Mouse (Mus musculus): ENCODE data around the gene Prelp. TPM values are rescaled to one million over a fixed set of nuclear protein-coding genes. Genes with fewer than 3 reads are reported as not detected.

Prelp gene
- polyA plus RNA-seq, 1 experiment from 2014 or later = 2.0 TPM

DNA sequence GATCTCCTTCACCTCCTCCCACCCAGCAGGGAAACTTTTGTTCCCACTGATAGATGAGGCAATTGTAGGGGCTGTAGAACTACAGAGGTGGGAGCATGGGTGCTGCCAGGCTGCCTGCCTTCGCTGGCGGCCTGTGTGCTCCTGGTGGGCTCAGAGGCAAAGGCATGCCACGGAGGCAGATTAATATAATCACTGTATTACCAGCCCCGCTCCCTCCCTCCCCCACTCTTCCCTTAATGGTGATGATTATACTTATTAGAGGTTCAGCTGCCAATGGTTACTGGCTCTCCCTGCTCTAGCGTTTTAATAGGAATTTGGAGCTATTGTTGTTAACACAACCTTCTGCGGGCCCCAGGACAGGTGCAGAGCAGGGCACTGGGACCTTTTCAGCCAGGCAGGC is 39.4 kb downstream of the Prelp start:
- 47% methylated on average over 6 of the region's 6 CpGs for WGBS
- Histone ChIP-seq H3K9me3 (no peaks in the 10 kb centered on the region), H3K27ac (no peak overlapping the region), H3K4me3 (replicated peaks) (no peak overlapping the region), H3K4me1 (replicated peaks) (peaks cover 33% of the 10 kb centered on the region), H3K4me2 (no peak overlapping the region), H3K9ac (replicated peaks) (no peak overlapping the region), H3K27me3 (peaks cover 12% of the 10 kb centered on the region), H3K36me3 (no peaks in the 10 kb centered on the region)
- ATAC-seq (ENCODE audit: insufficient number of reproducible peaks, insufficient read depth, low FRiP score, low TSS enrichment, low read depth) = no peak

DNA sequence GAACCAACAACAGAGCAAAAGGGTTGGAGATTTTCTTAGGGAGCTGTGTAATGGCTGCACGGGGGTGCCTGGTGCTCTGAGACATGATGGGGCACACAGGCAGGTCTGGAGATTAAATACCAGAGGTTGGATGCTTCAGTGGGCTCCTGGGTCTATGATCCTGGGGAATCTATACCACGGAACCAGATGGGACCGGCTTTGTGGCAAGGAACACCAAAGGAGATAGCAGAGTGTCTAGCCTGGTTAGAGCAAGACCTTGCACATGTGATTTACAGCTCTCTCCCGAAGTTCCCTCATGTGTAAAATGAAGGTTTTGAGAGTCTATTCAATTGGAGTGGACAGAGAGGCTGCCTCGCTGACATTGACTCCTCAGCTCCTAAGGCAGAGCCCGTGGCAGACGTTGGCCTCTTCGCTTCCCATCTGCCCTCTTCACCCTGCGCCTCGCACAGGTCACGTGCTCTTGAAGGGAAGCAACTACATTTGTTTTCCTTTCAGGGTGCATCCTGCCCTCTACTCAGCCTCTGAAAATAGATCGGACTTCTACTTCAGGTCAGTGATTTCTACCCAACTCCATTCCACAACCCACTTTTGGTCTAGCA is 42.3 kb downstream of the Prelp start:
- Histone ChIP-seq H3K9ac (replicated peaks) (no peak overlapping the region), H3K4me3 (replicated peaks) (no peak overlapping the region), H3K4me1 (replicated peaks) (peaks cover 19% of the 10 kb centered on the region; the same call in 1 of the 2 replicates), H3K27me3 (no peaks in the 10 kb centered on the region), H3K36me3 (no peaks in the 10 kb centered on the region), H3K9me3 (no peaks in the 10 kb centered on the region), H3K4me2 (no peak overlapping the region), H3K27ac (no peak overlapping the region)
- ATAC-seq (ENCODE audit: insufficient number of reproducible peaks, insufficient read depth, low FRiP score, low TSS enrichment, low read depth) = no peak
- WGBS = 84% methylated on average over 12 of the region's 12 CpGs

DNA sequence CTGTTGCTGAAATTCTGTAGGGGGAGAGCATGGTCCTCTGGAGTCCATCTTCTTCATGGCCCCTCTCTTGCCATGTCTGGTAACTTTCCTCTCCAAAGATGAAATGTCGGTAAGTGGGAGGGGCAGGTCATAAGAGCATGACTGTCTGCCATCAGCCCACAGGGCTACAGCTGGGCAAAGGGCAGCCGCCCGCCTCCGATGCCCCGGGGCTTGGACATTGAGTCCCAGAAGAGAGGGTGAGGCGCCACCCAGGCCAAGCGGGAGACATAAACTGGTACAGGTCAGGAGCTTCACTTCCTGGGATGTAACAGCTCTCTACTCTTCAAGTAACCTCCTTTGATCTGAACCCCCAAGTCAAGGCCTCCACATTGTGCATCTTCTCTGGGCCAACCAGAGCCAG is 44.3 kb downstream of the Prelp start:
- Histone ChIP-seq H3K27me3 (no peaks in the 10 kb centered on the region), H3K9ac (replicated peaks) (no peak overlapping the region), H3K9me3 (no peaks in the 10 kb centered on the region), H3K4me1 (replicated peaks) (peaks cover 17% of the 10 kb centered on the region; the same call in 1 of the 2 replicates), H3K4me3 (replicated peaks) (no peak overlapping the region), H3K36me3 (no peaks in the 10 kb centered on the region), H3K27ac (no peak overlapping the region), H3K4me2 (no peak overlapping the region)
- ATAC-seq (ENCODE audit: insufficient number of reproducible peaks, insufficient read depth, low FRiP score, low TSS enrichment, low read depth) = no peak
- 90% methylated on average over 7 of the region's 7 CpGs for WGBS

DNA sequence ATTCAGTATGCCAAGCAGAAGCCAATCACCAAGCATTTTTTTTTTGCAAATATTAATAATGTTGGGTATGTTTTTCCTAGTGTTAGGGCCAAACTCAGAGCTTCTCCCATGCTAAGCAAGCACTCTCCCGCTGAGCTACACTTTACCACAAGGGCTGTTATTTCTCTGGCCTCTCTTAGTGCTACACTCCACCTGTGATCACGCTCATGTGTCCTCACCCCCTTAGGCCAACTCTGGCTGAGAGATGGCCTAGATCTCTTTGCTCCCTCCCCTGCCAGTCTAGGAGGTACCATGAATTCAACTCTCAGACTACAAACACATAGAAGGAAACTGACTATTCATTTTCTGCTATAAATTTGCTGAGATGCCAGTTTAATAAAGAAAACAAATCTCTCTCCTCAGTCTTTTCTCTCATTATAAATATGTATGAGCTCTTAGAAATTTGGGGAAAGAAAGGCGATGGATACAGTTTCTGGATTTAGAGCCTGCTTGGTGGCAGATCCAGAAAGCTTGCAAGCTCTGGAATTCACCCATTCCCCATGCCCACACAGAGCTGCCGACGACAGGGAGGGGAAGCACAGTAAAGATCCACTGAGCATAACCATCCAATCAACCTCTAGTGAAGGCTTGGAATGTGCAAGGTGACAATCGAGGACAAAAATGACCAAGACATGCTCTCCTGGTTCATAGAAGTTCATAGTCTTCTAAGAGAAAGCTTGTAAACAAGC is 48.0 kb downstream of the Prelp start:
- Histone ChIP-seq H3K27me3 (no peaks in the 10 kb centered on the region), H3K27ac (no peak overlapping the region), H3K36me3 (no peaks in the 10 kb centered on the region), H3K9ac (replicated peaks) (no peak overlapping the region), H3K4me2 (no peak overlapping the region), H3K4me3 (replicated peaks) (no peak overlapping the region), H3K9me3 (no peaks in the 10 kb centered on the region), H3K4me1 (replicated peaks) (peaks cover 9% of the 10 kb centered on the region; the same call in 1 of the 2 replicates)
- ATAC-seq (ENCODE audit: insufficient number of reproducible peaks, insufficient read depth, low FRiP score, low TSS enrichment, low read depth) = no peak
- WGBS = 84% methylated on average over 6 of the region's 6 CpGs

DNA sequence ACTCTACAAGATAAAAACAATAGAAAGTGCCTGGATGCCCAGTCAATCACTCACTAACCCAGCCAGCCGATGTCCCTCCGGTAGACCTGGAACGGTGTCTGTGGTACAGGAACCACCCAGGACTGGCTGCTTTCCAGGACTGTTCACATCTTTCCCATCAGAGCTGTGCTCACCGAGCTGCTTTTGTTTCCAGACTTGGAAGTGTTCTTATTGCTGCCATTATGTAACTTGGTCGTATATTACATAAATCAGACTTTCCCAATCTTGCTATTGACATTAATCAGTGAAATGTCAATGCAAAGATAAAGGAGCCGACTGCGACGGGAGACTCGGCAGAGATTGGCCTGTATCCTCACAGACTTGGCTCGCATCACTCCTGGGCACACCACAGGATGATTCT is 50.0 kb downstream of the Prelp start:
- Histone ChIP-seq H3K4me1 (replicated peaks) (no peaks in the 10 kb centered on the region), H3K4me3 (replicated peaks) (no peak overlapping the region), H3K27ac (no peak overlapping the region), H3K9ac (replicated peaks) (no peak overlapping the region), H3K36me3 (no peaks in the 10 kb centered on the region), H3K27me3 (no peaks in the 10 kb centered on the region), H3K9me3 (no peaks in the 10 kb centered on the region), H3K4me2 (no peak overlapping the region)
- WGBS = 87% methylated on average over 10 of the region's 10 CpGs
- ATAC-seq (ENCODE audit: insufficient number of reproducible peaks, insufficient read depth, low FRiP score, low TSS enrichment, low read depth) = no peak

DNA sequence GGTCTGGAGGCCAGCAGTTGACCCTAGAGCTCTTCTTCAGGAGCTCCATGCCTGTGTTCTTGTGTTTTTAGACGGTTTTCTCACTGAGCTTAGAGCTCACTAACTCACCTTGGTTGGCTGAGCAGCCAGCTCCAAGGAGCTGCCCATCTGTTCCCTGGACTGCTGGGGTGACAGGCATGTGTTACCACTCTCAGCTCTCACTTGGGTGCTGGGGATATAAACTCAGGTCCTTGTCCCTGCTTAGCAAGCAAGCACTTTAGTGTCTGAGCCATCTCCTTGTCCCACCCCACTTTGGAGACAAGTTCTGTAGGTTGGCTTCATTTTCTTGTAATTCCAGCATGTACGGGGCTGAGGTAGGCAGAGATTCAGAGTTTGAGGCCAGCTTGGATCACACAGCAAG is 52.0 kb downstream of the Prelp start:
- H3K27me3 ChIP-seq = no peaks in the 10 kb centered on the region
- H3K4me1 ChIP-seq (replicated peaks) = no peaks in the 10 kb centered on the region
- no peak overlapping the region for H3K4me2 ChIP-seq
- no peaks in the 10 kb centered on the region for H3K36me3 ChIP-seq
- no peaks in the 10 kb centered on the region for H3K9me3 ChIP-seq
- ATAC-seq (ENCODE audit: insufficient number of reproducible peaks, insufficient read depth, low FRiP score, low TSS enrichment, low read depth) = no peak
- no peak overlapping the region for H3K27ac ChIP-seq
- no peak overlapping the region for H3K9ac ChIP-seq (replicated peaks)
- no peak overlapping the region for H3K4me3 ChIP-seq (replicated peaks)
- WGBS = 64% methylated on average over 2 of the region's 2 CpGs

DNA sequence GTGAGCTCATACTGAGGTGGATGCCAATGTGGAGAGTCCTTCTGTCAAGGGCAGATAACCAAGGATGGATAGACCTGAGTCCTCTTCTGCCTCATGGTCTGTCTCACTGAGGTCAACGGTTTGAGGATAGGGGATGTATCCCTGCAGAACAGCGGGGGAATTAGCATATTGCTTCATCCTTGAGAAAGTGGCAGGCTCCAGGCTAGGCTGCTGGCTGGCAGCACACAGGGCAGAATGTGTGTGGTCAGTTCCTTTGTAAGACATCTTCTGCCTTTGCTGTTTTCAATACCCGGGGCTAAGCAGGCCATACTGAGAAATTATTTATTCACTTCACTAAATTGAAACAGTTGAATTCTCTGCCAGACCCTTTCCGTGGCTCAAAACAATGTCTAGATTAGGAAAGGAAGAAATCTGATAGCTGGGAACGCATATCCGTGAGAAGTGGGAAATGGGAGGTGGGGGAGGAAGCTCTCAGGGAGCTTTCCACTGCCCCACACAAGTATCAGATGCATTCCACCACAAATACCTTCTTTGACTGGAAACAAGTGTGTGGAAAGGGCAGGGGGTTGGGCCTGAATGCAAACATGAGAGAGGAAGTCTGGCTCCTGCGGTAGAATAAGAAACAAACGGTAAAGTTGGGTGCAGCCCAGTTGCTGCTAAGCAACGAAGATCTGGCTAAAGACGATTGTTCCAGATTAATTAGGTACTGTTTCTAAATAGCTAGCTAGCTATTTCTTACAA is 57.8 kb downstream of the Prelp start:
- no peak for ATAC-seq (ENCODE audit: insufficient number of reproducible peaks, insufficient read depth, low FRiP score, low TSS enrichment, low read depth)

DNA sequence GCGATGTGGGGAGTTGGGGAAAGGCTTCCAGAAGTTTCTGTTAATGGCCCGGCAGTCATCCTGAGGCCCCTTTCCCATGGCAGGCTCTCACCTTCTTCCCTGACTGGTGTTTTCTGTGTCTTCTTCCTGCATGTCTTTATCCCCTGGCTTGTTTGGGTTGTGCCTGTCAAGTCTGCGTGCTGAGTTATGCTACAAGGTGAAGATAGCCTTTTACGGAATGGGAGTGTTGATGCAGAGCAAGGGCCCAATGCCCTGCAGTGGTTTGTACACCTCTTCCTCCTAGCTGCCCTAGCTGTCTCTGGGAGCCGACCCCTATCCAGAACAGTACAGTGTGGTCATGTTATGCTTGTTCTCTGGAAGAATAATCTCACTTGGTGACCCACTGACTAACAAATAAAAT is 60.2 kb downstream of the Prelp start:
- Histone ChIP-seq H3K4me3 (replicated peaks) (no peak overlapping the region), H3K9ac (replicated peaks) (no peak overlapping the region), H3K27ac (no peak overlapping the region), H3K9me3 (no peaks in the 10 kb centered on the region), H3K36me3 (no peaks in the 10 kb centered on the region), H3K4me2 (no peak overlapping the region), H3K27me3 (peaks cover 17% of the 10 kb centered on the region), H3K4me1 (replicated peaks) (peaks cover 28% of the 10 kb centered on the region)
- WGBS = 79% methylated on average over 5 of the region's 5 CpGs
- no peak for ATAC-seq (ENCODE audit: insufficient number of reproducible peaks, insufficient read depth, low FRiP score, low TSS enrichment, low read depth)

More for the DNA sequence above, 57.8 kb downstream of the Prelp start:
- no peak overlapping the region for H3K9ac ChIP-seq (replicated peaks)
- peaks cover 25% of the 10 kb centered on the region for H3K4me1 ChIP-seq (replicated peaks)
- no peaks in the 10 kb centered on the region for H3K36me3 ChIP-seq
- no peak overlapping the region for H3K4me2 ChIP-seq
- no peak overlapping the region for H3K4me3 ChIP-seq (replicated peaks)
- 37% methylated on average over 10 of the region's 10 CpGs for WGBS
- H3K27me3 ChIP-seq = no peaks in the 10 kb centered on the region; the same call in 1 of the 2 replicates
- H3K9me3 ChIP-seq = no peaks in the 10 kb centered on the region
- peak overlapping the region; percentile 78 for H3K27ac ChIP-seq

Other genes starting within 250 kb of the Prelp start
- gene Lax1, start 231.3 kb downstream of the Prelp start, polyA plus RNA-seq (2016; fragmentation: Nextera tagmentation; extraction: Ambion mirVana) = 1.1 and 1.3 TPM in 2 replicates
- gene Atp2b4, start 120.4 kb downstream of the Prelp start, polyA plus RNA-seq (2016; fragmentation: Nextera tagmentation; extraction: Ambion mirVana) = 8.5 and 9.4 TPM in 2 replicates
- gene Optc, start 13.4 kb downstream of the Prelp start, polyA plus RNA-seq (2016; fragmentation: Nextera tagmentation; extraction: Ambion mirVana) = 0.27 and 0.41 TPM in 2 replicates
- gene Fmod, start 115.8 kb upstream of the Prelp start, polyA plus RNA-seq (2016; fragmentation: Nextera tagmentation; extraction: Ambion mirVana) = 12.6 and 14.8 TPM in 2 replicates
- gene Btg2, start 157.7 kb upstream of the Prelp start, polyA plus RNA-seq (2016; fragmentation: Nextera tagmentation; extraction: Ambion mirVana) = 26.7 and 28.1 TPM in 2 replicates
- gene Chit1, start 189.8 kb upstream of the Prelp start, polyA plus RNA-seq (2016; fragmentation: Nextera tagmentation; extraction: Ambion mirVana) = not detected in 2 replicates

All from limb, embryonic 12.5 days (tissue).